Mouse (Mus musculus) olfactory bulb, adult 2 months (tissue): ENCODE data around the gene Wdr78.

Source experiments
- CTCF ChIP-seq: fragments of 200-500 bp; IDR thresholded peaks from 2 replicates; pipeline ENCODE4 v1.5.1; 2012; ENCODE audit warnings: low read depth, mild to moderate bottlenecking, low read length, moderate library complexity; ENCODE audit not compliant: insufficient read depth
- POLR2A ChIP-seq: fragments of 200-500 bp; IDR thresholded peaks from 2 replicates; pipeline ENCODE4 v1.6.1; 2012; ENCODE audit warnings: mild to moderate bottlenecking, low read depth, low read length, moderate library complexity; ENCODE audit not compliant: insufficient read depth

DNA sequence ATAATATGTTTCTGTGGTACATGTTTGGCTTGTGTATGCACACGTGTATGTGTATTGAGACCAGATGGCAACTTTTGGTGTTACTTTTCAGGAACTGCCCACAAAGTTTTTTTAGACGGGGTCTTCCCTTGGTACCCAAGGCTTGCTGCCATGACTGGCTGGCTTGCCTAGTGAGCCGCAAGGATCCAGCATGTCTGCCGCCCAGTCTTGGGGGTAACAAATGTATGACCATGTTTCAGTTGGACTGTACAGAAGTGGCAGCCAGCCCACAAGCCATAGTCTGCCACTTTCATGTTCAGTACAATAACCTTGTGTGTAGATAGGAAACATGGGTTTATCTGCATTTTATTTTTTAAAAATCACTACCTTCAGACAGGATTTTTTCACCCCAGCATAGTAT is 44.4 kb upstream of the Wdr78 start:
- no peak for TF ChIP-seq CTCF
- no peak for TF ChIP-seq POLR2A
